Comparison of ENCODE assay signal across 30 mouse cellular contexts in genomic region chrX:31158534-31159085, GRCm38 (mm10). TPM values are rescaled to one million over a fixed set of nuclear protein-coding genes. Genes with fewer than 3 reads are reported as not detected.
DNase-seq lines count a peak whose midpoint lies in the region; ATAC-seq and TF ChIP-seq lines count a peak whose summit lies in the region.
"Not testable (repeated sequence)": the region's sequence is repeated elsewhere in the genome, so short reads cannot be mapped to it uniquely, and the experiment has no call there.
"Had no signal": no experiment of that assay in that cellular context is flagged by ENCODE, and none has a peak within 500 bp of the region (broad histone marks: within the 10 kb centered on the region; RNA-seq: fewer than 3 reads in every experiment).

No protein-coding gene starts in this region.

- not testable (repeated sequence) for H3K4me3 ChIP-seq in MEL (ENCODE audit: control insufficient read depth in 1 of 2, insufficient read depth in 1 of 2, low read depth in 2 of 2, low read length in 2 of 2); lung, postnatal 0 days (ENCODE audit: low read depth, low read length); neural tube, embryonic 11.5 days (ENCODE audit: low read depth, low read length)

- TF ChIP-seq RAD21 in MEL (IDR thresholded peaks at IDR 0.05; ENCODE audit: low read depth, low read length) = not testable (repeated sequence)

- not testable (repeated sequence) for H3K9ac ChIP-seq in MEL (ENCODE audit: control insufficient read depth, low read depth, low read length, poor library complexity, severe bottlenecking); lung, postnatal 0 days (replicated peaks; ENCODE audit: low read depth); neural tube, embryonic 11.5 days (ENCODE audit: low read length)

- H3K4me1 ChIP-seq in MEL (ENCODE audit: control insufficient read depth in 1 of 2, insufficient read depth in 2 of 2, low read length in 2 of 2); lung, postnatal 0 days (ENCODE audit: insufficient read depth, low read depth, low read length); neural tube, embryonic 11.5 days (ENCODE audit: control insufficient read depth, insufficient read depth, low read length): not testable (repeated sequence)

- H3K27me3 ChIP-seq in MEL (ENCODE audit: control insufficient read depth in 1 of 2, insufficient read depth in 2 of 2, low read length in 2 of 2); lung, postnatal 0 days (replicated peaks; ENCODE audit: insufficient read depth, low read length); neural tube, embryonic 11.5 days (ENCODE audit: control insufficient read depth, insufficient read depth, low read length): not testable (repeated sequence)

- not testable (repeated sequence) for H3K4me2 ChIP-seq in lung, postnatal 0 days (replicated peaks; ENCODE audit: low read depth, low read length); neural tube, embryonic 11.5 days (ENCODE audit: low read depth)

- H3K9me3 ChIP-seq in MEL (replicated peaks; ENCODE audit: insufficient read depth, low read length); lung, postnatal 0 days (ENCODE audit: low read length): not testable (repeated sequence)
- peaks cover 20% of the 10 kb centered on the region for H3K9me3 ChIP-seq in neural tube, embryonic 11.5 days (ENCODE audit: control insufficient read depth, low read length)

- H3K27ac ChIP-seq in MEL (ENCODE audit: control insufficient read depth, low read depth, low read length); lung, postnatal 0 days (ENCODE audit: low read length); neural tube, embryonic 11.5 days (ENCODE audit: low read depth, low read length): not testable (repeated sequence)

- not testable (repeated sequence) for H3K36me3 ChIP-seq in MEL (ENCODE audit: control insufficient read depth in 1 of 2, insufficient read depth in 2 of 2, low read length in 2 of 2); lung, postnatal 0 days (ENCODE audit: insufficient read depth, low read length); neural tube, embryonic 11.5 days (ENCODE audit: control insufficient read depth, insufficient read depth, low read length)

- not testable (repeated sequence) for TF ChIP-seq POLR2A in MEL (IDR thresholded peaks at IDR 0.05; ENCODE audit: control insufficient read depth in 1 of 2, insufficient read depth in 1 of 2, low read depth in 1 of 2, low read length in 2 of 2, poor library complexity in 1 of 2)

- TF ChIP-seq EP300 in MEL (IDR thresholded peaks at IDR 0.05; ENCODE audit: low read depth in 1 of 2, low read length in 2 of 2); lung, postnatal 0 days (IDR thresholded peaks at IDR 0.05): not testable (repeated sequence)

- DNase-seq in A20 (ENCODE audit: low read depth, low spot score) (peak; percentile 60), MEL (ENCODE audit: low read depth, low spot score) (peak; percentile 9)
- DNase-seq in heart, adult 11 months = peak; percentile 89
- peak; percentile 3 for DNase-seq in lung, postnatal 0 days (ENCODE audit: low spot score)
- DNase-seq in neural tube, embryonic 11.5 days (ENCODE audit: low spot score) = peak; percentile 6
- peak; percentile 1 for DNase-seq in yolk sac, embryonic 10.5 days (ENCODE audit: low spot score)

- not testable (repeated sequence) for TF ChIP-seq CTCF in MEL (IDR thresholded peaks at IDR 0.05 in 2 of 3, conservative IDR thresholded peaks at IDR 0.05 in 1 of 3; ENCODE audit: control insufficient read depth in 1 of 3, insufficient read depth in 1 of 3, low read depth in 2 of 3, low read length in 3 of 3, poor library complexity in 1 of 3, severe bottlenecking in 1 of 3); lung, postnatal 0 days (IDR thresholded peaks at IDR 0.05)

- not testable (repeated sequence) for ATAC-seq in lung, postnatal 0 days; neural tube, embryonic 11.5 days (ENCODE audit: insufficient read depth, low FRiP score, low TSS enrichment)

- H3K79me2 ChIP-seq in MEL (ENCODE audit: control insufficient read depth, insufficient read depth, low read length, poor library complexity) = not testable (repeated sequence)

- WGBS in lung, postnatal 0 days = 80% methylated on average over 2 of the region's 2 CpGs
- WGBS in neural tube, embryonic 11.5 days = 84% methylated on average over 2 of the region's 2 CpGs

RNA-seq across cellular contexts. Expression of gene Btbd35f29, which starts 41.1 kb away (rescaled TPM):
- total RNA-seq in MEL (2012; rRNA removed) = not detected in 2 replicates
- polyA plus RNA-seq in MEL (2012; ENCODE audit: insufficient read depth in 1 of 2, insufficient read length in 2 of 2, low read depth in 1 of 2, low replicate concordance in 2 of 2, missing spikeins in 1 of 2) = not detected
- polyA plus RNA-seq in lung, postnatal 0 days (2015; fragmentation: Nextera tagmentation; extraction: Ambion mirVana) = not detected in 2 replicates
- polyA plus RNA-seq in neural tube, embryonic 11.5 days (2014; fragmentation: Nextera tagmentation; extraction: Ambion mirVana) = not detected in 2 replicates
- total RNA-seq: adrenal gland, adult 18-20 months; adrenal gland, postnatal 10 days; adrenal gland, postnatal 36 days; G1E; gastrocnemius, adult 18-20 months; gastrocnemius, postnatal 10 days; gastrocnemius, postnatal 36 days; granulocyte monocyte progenitor cell, adult 5-6 weeks; heart, adult 8-10 months; heart, postnatal 10 days; heart, postnatal 36 days had no signal
- polyA plus RNA-seq: C2C12; CD4-positive, CD25-positive, alpha-beta regulatory T cell, adult 4 months; embryonic facial prominence, embryonic 11.5 days; embryonic facial prominence, embryonic 14.5 days; forebrain, embryonic 10.5 days; forebrain, embryonic 13.5 days; forebrain, embryonic 16.5 days; G1E; heart, embryonic 12.5 days; heart, embryonic 15.5 days; hindbrain, embryonic 10.5 days; hindbrain, embryonic 13.5 days; hindbrain, embryonic 16.5 days; intestine, embryonic 15.5 days had no signal

Comparison
In these comparisons a context has a peak if more than half of its experiments do, and no peak if none do; other contexts are left out.
1. DNase-seq: peak in every context shown above with its lines; median percentile 89 in heart, adult 11 months; 60 in A20; 9 in MEL; 6 in neural tube, embryonic 11.5 days; 3 in lung, postnatal 0 days; 1 in yolk sac, embryonic 10.5 days.